Mouse (Mus musculus) heart, postnatal 25 days (tissue): ENCODE data around the gene Stxbp5. TPM values are rescaled to one million over a fixed set of nuclear protein-coding genes. Genes with fewer than 3 reads are reported as not detected.
"Not testable (repeated sequence)": the region's sequence is repeated elsewhere in the genome, so short reads cannot be mapped to it uniquely, and the experiment has no call there.

Source experiments
- DNase-seq: peaks from one replicate; pipeline ENCODE4 v3.0.0; 2022; ENCODE audit warnings: low spot score
- intact Hi-C: fragments of 180-260 bp; cut with DNase I; formaldehyde crosslinking; loops from one replicate; pipeline ENCODE4 v1.15.1; 2025
- total RNA-seq, 2 experiments: library from RNA; stranded (reverse); gene quantifications; 2 replicates each; pipeline ENCODE4 v1.2.3; 2021

Gene Stxbp5
- 10 to 100 TPM in 1 of 2 experiments, 1 to 10 TPM in 1; 9.5 to 12.2 TPM for total RNA-seq

GRCm38 (mm10) chr10:9901071-9901696 lies at the start of gene Stxbp5:
Gene Stxbp5, minus strand, starts transcription at chr10:9901079.
- intact Hi-C loops: no loop called here
- DNase-seq: peak; percentile 70

DNA sequence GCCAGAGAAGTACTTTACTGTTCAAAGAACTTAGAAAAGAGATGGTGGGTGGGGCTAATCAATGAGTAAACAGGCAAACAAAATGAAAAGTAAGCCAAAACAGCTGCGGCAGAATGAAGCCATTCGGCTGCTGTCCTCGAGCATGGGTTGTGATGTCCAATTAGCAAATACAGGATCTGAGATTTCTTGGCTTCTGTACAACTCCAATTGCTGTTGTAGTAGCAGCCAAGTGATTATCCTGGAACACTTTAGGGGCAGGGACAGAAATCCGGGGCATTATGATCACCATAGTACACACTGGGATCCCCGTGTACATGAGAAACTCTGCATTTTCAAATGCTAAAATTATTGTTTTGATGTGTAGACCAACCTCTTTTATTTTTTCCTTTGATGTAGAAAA lies 11.5 kb upstream of the Stxbp5 start:
- no peak for DNase-seq
- intact Hi-C loops: no loop called here

DNA sequence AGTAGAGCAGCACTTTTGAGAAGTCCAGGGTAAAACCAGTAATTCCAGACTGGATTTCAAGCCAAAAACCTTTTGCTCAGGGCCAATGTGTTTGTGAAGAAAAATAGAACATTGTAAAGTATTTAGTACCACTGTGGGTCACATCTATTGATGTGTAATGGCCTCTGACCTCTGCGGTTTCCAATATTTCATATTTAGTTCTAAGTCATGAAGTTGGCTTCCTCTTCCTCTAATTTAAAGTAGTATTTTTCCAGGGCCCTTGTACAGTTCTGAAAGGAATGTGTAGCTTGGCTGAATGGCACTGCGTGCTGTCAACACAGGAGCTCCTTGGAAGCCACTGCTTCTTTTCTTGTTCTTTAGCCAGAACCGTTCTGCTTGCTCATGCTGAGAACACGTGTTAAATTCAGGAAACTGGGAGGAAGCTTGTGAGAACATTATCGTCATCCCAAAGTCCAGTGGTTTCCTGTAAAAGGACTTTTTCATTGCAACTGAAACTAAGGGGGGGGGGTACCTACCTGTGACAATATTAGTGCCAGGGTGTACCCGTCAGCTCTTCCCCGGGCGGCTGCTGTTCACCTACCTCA lies 7.1 kb upstream of the Stxbp5 start:
- intact Hi-C loops: no loop called here
- DNase-seq: peak; percentile 35

GRCm38 (mm10) chr10:9907519-9907918 lies 6.6 kb upstream of the Stxbp5 start:
- DNase-seq: no peak
- intact Hi-C loops: no loop called here

DNA sequence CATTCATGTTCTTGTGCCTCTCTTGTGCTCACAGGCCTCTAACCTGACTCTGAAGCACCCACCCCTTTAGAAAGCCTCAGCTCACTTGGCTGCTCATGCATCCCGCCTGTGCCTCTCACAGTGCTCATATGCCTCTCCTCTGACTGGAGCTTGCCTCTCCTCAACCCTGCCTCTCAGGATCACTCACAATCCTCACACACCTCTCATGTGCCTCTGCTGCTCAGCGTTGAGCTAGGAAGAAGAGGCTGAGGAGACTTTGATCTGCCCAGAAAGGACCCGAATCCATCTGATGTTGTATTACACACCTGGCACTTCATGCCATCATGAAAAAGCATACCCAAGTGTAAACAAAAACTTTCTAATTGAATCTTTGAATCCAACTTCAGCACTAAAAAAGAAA lies 5.3 kb upstream of the Stxbp5 start:
- intact Hi-C loops: no loop called here

GRCm38 (mm10) chr10:9901697-9902239 lies 889 bp upstream of the Stxbp5 start:
- intact Hi-C loops: no loop called here
- peak; percentile 78 for DNase-seq

More for the DNA sequence above, 5.3 kb upstream of the Stxbp5 start:
- DNase-seq: no peak

- DNase-seq: peak; percentile 8
- intact Hi-C loops: no loop called here
These were observed 386 bp downstream of the Stxbp5 start for GRCm38 (mm10) chr10:9900315-9901070.

DNA sequence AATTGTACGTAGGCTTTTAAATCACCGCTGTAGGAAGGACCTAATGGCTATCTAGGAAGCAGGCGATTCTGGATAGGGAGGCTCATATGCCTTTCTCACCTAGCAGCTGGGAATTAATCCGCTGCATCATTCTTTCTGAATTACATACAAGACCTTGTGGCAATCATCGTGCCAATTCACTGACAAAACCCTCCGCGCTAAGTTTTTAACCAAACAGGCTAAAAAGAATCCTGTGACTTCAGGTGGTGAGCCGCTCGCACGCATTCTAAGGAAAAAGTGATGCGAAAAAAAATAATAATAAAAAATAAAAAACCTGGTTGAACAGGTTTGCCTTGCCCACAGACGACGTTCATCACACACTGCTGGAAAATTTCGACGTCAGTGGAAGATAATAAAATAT lies 1.1 kb downstream of the Stxbp5 start:
- no peak for DNase-seq
- intact Hi-C loops: no loop called here

DNA sequence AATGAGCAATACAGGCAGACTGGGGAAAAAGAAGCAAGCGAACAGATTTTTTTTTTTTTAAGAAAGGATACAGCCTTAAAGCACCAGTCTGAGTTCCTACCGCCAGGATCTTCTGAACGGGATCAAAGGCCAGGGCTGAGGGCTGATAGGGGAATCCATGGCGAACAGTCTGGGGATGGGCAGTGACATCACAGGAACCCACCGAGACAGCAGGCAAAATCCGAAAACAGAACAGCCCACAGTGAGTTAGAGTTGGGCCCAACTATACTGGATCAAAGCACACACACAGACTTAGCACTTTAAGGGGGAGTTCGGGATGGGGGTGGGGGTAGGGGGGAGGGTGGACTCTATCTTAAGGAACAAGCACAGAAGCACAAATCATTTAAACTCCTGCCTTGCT lies 1.8 kb downstream of the Stxbp5 start:
- DNase-seq: no peak
- intact Hi-C loops: no loop called here

- intact Hi-C loops: no loop called here
- no peak for DNase-seq
These were observed 3.0 kb downstream of the Stxbp5 start for GRCm38 (mm10) chr10:9897852-9898251.

DNA sequence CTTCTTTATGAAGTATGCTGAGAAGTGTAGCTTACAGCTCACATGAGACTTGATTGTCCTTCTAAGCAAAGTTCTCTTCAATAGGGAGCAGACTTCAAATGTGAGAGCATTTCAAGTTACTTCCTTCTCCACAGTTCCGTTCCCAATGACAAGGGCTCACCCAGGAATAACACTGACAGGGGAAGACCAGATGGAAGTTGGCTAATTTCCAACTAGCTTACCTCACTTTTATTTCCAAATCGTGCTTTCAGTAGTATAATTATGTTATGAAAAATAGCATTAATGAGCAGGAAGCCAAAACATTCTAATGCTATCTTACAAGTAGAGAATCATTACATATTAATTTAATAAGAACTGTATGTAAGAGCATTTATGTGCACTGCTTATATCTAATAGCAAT lies 7.3 kb downstream of the Stxbp5 start:
- intact Hi-C loops: no loop called here

GRCm38 (mm10) chr10:9889651-9890050 lies 11.2 kb downstream of the Stxbp5 start:
- DNase-seq: no peak
- intact Hi-C loops: no loop called here

More for the DNA sequence above, 7.3 kb downstream of the Stxbp5 start:
- DNase-seq: no peak

DNA sequence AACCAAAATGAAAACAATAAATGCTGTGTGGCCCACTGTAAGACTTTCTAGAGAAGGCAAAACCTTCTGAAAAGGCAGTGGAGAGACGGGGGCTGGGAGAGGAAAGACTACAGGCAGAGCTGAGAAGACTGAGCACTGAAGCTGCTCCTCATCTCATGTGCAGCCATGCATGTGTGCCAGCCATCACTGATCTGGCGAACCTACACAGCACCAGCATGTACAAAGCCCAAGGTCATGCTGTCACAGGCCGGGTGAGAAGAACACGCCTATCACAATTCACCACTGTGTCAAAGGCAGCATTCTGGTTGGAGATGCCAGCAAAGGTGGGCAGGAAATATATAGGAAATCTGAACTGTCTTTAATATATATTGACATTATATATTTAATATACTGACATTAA lies 12.2 kb downstream of the Stxbp5 start:
- no peak for DNase-seq
- intact Hi-C loops: no loop called here

GRCm38 (mm10) chr10:9881781-9882320 lies 19.0 kb downstream of the Stxbp5 start:
- DNase-seq, intact Hi-C loops: not testable (repeated sequence)

GRCm38 (mm10) chr10:9880070-9880728 lies 20.7 kb downstream of the Stxbp5 start:
- intact Hi-C loops: no loop called here
- no peak for DNase-seq

- DNase-seq: no peak
- intact Hi-C loops: no loop called here
These were observed 21.9 kb downstream of the Stxbp5 start for GRCm38 (mm10) chr10:9878821-9879489.

DNA sequence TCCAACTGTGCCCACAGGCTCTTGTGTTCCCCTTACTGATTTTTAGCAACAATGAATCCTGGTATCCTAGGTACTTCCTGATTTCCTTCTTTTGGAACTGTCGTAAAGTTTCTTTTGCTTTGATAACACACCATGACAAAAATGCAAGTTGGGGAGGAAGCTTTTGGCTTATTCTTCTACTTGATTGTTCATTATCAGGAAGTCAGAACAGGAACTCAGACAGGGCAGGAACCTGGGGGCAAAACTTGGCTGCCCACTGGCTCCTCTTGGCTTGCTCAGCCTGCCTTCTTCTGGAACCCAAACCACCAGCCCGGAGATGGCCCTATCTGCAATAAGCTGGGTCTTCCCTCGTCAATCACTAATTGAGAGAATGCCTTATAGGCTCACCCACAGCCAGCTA lies 25.0 kb downstream of the Stxbp5 start:
- intact Hi-C loops: no loop called here
- no peak for DNase-seq

GRCm38 (mm10) chr10:9872143-9872542 lies 28.7 kb downstream of the Stxbp5 start:
- intact Hi-C loops: no loop called here

DNA sequence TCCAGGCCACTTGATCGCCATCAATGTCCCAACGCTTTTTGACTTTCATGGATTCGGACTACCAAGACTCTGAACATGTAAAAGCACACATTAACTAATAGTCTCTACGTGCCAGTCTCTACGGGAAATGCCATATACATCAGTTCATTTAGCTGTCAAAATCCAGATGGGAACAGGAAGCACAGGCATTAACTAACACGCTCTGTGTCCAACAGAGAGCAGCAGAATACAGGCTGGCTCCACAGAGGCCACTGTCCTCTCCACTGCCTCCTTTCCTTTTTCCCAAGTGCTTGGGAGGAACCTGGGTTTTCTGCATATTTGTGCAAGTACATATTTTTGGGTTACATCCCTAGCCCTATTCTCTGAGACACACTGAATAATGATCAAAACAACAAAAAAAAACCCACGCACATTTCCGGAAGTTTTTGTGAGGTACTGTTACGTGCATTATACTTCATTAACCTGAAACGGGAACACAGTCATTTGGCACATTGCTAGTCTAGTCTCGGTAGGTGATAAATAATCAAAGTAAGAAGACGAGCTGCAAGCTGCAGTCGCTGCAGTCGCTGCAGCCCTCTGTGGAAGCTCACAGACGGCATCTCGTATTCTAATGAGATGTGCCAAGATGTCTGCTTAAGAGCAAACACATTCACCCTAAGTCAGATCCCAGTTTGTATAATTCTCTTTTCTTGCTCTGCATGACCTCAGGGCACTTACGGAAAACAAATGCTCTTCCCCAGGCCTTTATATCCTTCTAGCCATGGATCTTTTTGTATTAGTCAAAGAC lies 33.9 kb downstream of the Stxbp5 start:
- intact Hi-C loops: no loop called here
- DNase-seq: no peak

More at GRCm38 (mm10) chr10:9872143-9872542, 28.7 kb downstream of the Stxbp5 start:
- no peak for DNase-seq
